Mouse (Mus musculus): ENCODE results near the gene Olfr61.

DNA sequence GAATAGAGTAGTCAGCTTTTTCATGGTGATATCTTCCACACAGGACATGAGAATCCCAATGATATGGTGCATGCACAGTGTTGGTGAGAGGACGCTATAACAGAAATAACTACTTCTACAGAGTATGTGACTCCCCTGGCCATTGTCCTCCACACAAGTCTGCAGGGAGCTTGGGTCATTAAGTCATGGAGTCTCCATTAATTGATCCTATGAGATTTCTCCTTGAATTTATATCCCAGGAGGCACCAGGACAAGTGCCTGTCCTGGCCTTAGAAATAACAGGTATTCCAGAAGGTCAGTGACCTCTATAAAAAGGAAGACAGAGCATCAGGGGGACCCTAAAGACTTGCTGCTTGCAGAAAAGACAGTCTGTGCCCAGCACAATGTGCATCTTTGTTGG is 17.4 kb downstream of the Olfr61 start, which contains the start of gene Olfr53:
- no peak for TF ChIP-seq CTCF (IDR thresholded peaks at IDR 0.05)
- no peak for TF ChIP-seq EP300 (IDR thresholded peaks at IDR 0.05)
